Mouse (Mus musculus) granulocyte monocyte progenitor cell, adult 5-6 weeks (primary cell): Measurements from ENCODE around the gene Ccl6. TPM values are rescaled to one million over a fixed set of nuclear protein-coding genes. Genes with fewer than 3 reads are reported as not detected.

ENCODE experiments used
- ATAC-seq: replicated peaks from 2 replicates; pipeline ENCODE4 v1.8.0; 2016; ENCODE audit warnings: mild to moderate bottlenecking, moderate TSS enrichment, inconsistent platforms; ENCODE audit not compliant: poor library complexity, severe bottlenecking
- total RNA-seq, 2 experiments: library from RNA; stranded (forward) in 1 of 2; stranded (reverse) in 1 of 2; fragments of 200-712, 200-1000 nt in 1 of 2; fragments of >200 nt in 1 of 2; fragmentation: Nextera tagmentation in 1 of 2; gene quantifications; 2 replicates each; pipeline ENCODE4 v1.2.3; 2014 to 2017

The Ccl6 gene
- total RNA-seq, 2 experiments from 2014 or later, result 13.4 to 16.9 TPM

DNA sequence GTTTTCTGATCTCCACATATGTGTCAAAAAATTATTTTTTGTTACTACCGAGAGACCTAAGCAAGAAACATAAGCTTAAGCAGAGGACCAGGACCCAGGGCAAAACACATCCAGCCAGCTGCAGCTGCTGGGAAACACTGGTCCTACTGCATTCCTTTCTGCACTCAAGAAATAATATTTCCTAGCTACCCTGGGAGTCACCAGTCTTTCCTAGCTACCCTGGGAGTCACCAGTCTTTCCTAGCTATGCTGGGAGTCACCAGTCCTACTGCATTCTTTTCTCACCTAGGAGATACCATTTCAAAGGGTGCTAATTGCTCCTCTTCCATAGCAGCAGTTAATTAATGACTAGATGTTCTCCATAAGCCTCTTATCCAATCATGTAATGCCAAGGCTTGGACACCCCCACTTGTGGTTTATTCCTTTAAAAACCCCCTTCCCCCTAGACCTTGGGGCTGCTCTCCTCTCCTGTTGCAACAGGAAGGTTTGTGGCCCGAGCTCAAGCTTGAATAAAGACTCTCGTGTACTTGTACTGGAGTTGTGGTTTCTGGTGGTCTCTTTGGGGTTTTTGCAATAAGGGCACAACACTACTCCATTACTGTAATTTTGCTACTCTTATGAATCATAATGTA, 5.4 kb upstream of the Ccl6 start:
- ATAC-seq, result peak; percentile 82

- no peak for ATAC-seq
These were observed 4.9 kb upstream of the Ccl6 start for GRCm38 (mm10) chr11:83597796-83598195.

GRCm38 (mm10) chr11:83595669-83596455, 3.0 kb upstream of the Ccl6 start:
- peak; percentile 73 for ATAC-seq

DNA sequence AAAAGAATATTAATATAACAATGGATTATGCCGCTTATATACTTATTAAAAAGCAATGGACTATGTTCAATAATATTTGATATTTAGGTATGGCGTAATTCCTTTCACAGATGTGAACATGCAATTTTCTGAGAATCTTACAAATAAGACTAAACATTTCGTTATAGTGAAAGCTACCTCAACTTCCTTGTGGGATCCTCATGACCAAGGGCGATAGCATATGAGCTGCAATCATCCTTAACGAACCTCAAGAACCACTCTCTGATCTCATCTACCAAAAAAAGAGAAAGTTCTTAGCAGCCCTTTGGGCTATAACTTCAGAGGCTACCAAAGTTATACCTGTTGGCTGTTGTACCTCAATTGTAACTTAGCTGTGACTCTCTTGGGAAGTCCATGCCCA, 566 bp upstream of the Ccl6 start:
- peak; percentile 77 for ATAC-seq

- peak; percentile 44 for ATAC-seq
These were observed 8.7 kb downstream of the Ccl6 start for GRCm38 (mm10) chr11:83584232-83584631.

GRCm38 (mm10) chr11:83583450-83583754, 9.5 kb downstream of the Ccl6 start:
- no peak for ATAC-seq

GRCm38 (mm10) chr11:83582626-83583449, 10.0 kb downstream of the Ccl6 start:
- no peak for ATAC-seq

- ATAC-seq, result no peak
These were observed 11.0 kb downstream of the Ccl6 start for GRCm38 (mm10) chr11:83581626-83582610.

DNA sequence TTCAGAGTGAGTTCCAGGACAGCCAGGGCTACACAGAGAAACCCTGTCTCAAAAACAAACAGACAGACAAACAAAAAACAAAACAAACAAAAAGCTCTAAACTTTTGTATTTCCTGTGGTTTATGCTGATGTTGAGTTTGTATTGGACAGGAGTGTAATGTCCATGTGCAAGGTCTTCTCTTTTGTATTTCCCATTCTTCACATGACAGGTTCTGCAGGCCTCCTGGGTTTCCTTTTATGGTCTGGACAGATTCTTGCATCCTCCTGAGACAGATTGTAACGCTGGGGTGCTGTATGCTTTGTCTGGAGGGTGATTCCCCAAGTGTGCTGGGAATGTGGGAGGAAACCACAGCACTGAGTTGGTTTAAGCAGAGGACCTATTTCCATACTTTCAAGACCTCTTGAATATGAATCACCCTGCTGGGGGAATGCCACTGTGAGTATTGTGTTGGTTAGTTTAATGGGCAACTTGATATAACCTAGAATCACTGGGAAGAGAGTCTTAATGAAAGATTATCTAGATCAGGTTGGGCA, 12.1 kb downstream of the Ccl6 start:
- no peak for ATAC-seq

- no peak for ATAC-seq
These were observed 13.9 kb downstream of the Ccl6 start for GRCm38 (mm10) chr11:83578999-83579398.

DNA sequence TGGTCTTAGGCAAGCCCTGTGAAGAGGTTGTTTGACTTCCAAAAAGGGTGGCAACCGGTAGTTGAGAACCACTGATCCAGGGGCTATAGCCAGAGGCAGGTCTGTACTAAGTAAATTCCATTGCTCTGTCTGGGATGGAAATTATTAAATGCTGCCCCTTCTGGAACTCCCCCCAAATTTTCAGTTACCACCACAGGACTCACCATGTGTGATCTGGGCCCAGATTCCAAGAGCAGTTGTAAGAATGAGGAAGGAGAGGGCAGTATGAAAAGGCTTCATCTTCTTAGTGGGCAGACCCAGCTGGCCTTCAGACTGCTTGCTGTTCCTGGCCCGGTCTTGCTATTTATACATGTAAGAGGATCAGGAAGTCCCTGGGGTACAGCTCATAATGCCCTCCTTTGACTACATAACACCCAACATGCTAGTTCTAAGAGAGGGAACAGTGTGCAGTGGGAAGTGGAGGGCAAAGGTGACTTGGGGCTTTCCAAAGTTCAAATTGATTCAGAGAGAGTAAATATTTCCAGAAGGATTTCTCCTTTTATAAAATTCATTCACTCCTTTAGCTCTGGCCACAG, 14.6 kb downstream of the Ccl6 start, which contains the start of gene Ccl9:
Ccl9 (minus strand) TSS at position 451 of the 575 bp plus-strand sequence.
- peak; percentile 58 for ATAC-seq

- ATAC-seq, result peak; percentile 78
These were observed 15.8 kb downstream of the Ccl6 start for GRCm38 (mm10) chr11:83576927-83577555.

- no peak for ATAC-seq
These were observed 20.1 kb downstream of the Ccl6 start for GRCm38 (mm10) chr11:83572834-83573233.

DNA sequence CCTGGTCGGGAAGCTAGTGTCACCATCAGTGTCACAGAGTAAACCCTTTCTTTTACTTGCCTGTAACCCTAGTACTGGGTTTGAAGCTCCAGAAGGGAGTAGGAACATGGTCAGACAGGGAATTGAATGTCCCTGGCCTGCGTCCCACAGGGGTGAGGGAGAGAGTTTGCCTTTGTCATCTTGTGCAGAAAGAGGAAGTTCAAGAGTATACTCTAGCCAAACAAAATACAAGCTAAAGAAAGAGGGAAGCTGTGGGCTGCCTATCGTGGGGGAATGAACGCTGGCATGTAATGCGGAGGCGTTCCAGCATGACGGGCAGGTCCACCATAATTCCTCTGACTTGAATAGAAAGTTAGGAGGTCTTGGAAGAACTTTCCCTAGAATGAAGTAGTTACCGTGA, 20.7 kb downstream of the Ccl6 start:
- peak; percentile 77 for ATAC-seq

GRCm38 (mm10) chr11:83570189-83570588, 22.7 kb downstream of the Ccl6 start:
- ATAC-seq, result peak; percentile 36

- peak; percentile 73 for ATAC-seq
These were observed 23.6 kb downstream of the Ccl6 start for GRCm38 (mm10) chr11:83569249-83569648.

DNA sequence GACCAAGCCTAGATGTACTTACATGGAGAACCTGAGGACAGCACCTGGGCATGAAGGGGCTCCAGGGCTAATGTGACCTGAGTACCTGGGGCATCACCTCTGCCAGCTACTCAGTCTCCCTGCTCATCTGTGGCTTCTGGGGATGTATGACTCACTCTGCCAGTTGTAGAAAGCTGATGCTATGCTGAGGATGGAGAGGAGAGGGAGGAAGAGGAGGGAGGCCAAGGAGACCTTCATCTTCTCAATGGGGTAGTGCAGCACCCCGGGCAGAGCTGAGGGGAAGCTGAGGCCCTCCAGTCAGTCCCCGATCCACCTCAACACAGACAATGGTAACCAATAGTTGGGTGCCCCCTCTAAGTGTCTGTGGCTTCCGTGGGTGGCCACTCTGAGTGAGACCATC, 24.1 kb downstream of the Ccl6 start:
- ATAC-seq, result 0 out of 2 replicates have a peak, but pooled peaks have one; percentile 8

- no peak for ATAC-seq
These were observed 24.8 kb downstream of the Ccl6 start for GRCm38 (mm10) chr11:83568061-83568460.

DNA sequence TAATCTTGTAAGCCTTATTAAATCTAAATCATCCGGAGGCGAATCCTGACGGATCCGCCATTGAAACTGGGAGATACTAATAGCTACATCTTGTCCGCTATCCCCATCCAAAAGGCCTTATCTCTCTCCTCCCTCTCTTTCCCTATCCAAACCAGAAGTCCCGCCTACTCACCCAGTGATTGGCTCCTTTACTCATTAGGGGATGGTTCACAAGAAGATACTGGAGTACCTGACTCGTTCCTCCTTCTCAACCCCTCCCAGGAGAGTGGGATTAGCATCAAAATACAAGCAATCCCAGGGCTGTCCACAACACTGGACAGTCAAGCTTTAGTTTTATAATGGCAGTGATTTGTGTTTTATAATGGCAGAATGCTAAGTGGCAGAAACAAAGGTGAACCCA, 25.6 kb downstream of the Ccl6 start:
- ATAC-seq, result no peak
